Mouse (Mus musculus): ENCODE data around the gene Fam89b. TPM values are rescaled to one million over a fixed set of nuclear protein-coding genes. Genes with fewer than 3 reads are reported as not detected.

Fam89b gene
- polyA plus RNA-seq, 1 experiment from 2014 or later, result 98.4 TPM

DNA sequence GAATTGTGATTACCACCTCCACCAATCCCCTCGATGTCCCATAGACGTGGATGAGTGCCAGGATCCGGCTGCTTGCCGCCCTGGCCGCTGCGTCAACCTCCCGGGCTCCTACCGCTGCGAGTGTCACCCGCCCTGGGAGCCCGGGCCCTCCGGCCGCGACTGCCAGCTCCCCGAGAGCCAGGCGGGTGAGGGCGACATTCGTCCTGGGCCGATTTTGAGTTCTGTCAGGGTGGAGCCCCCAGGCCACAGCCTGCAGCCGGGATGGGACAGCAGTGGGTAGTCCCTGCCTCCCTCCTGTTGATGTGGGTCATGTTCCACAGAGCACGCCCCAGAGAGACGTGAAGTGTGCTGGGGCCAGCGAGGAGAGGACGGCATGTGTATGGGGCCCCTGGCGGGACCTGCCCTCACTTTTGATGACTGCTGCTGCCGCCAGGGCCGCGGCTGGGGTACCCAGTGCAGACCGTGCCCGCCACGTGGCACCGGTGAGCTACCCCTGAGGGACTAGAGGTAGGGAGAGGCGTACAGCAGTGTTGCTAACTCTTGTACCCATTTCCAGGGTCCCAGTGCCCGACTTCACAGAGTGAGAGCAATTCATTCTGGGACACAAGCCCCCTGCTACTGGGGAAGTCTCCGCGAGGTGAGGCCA, 27.7 kb upstream of the Fam89b start:
- WGBS, result 25% methylated on average over 36 of the region's 36 CpGs
- H3K9me3 ChIP-seq (ENCODE audit: control insufficient read depth, low read depth, low read length), result no peaks in the 10 kb centered on the region
- 0 out of 2 replicates have a peak overlapping the region, but pooled peaks have one; percentile 13 for H3K4me2 ChIP-seq (replicated peaks; ENCODE audit: low read depth, low read length)
- 0 out of 2 replicates have a peak, but pooled peaks cover 10% of the 10 kb centered on the region for H3K27me3 ChIP-seq (ENCODE audit: control insufficient read depth, insufficient read depth, low read length)
- no peak for ATAC-seq (ENCODE audit: insufficient number of reproducible peaks, insufficient read depth, low FRiP score, low read depth)
- H3K36me3 ChIP-seq (ENCODE audit: control insufficient read depth, insufficient read depth, low read length), result peaks cover 44% of the 10 kb centered on the region
- H3K9ac ChIP-seq (replicated peaks; ENCODE audit: low read depth, low read length), result no peak overlapping the region; the same call in 1 of the 2 replicates
- 0 out of 2 replicates have a peak overlapping the region, but pooled peaks have one; percentile 1 for H3K4me3 ChIP-seq (ENCODE audit: low read depth, low read length)
- H3K27ac ChIP-seq (ENCODE audit: low read length), result no peak overlapping the region
- H3K4me1 ChIP-seq (ENCODE audit: control insufficient read depth, insufficient read depth, low read length), result 0 out of 2 replicates have a peak, but pooled peaks cover 9% of the 10 kb centered on the region

DNA sequence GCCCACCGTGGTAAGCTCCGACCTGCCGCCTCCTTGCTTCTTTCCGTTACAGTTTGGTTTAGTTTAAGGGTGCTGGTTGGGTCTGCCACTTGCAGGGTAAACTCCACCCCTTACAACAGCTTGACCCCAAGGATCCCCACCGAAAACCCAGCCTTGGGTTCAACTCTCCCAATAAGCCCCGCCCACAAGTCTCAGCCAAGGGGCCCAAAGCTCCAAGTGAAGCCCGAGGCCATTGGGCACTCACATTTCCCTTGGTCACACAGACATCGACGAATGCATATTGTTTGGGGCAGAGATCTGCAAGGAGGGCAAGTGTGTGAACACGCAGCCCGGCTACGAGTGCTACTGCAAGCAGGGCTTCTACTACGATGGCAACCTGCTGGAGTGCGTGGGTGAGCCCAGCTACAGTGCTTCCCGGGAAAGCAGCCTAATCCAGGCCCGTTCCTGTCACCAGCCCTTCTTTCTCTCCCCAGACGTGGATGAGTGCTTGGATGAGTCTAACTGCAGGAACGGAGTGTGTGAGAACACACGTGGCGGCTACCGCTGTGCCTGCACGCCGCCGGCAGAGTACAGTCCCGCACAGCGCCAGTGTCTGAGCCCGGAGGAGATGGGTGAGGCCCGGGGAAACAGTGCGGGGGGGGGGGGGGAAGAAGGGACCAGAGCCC, 27.0 kb upstream of the Fam89b start:
- peaks cover 40% of the 10 kb centered on the region for H3K36me3 ChIP-seq (ENCODE audit: control insufficient read depth, insufficient read depth, low read length)
- H3K9ac ChIP-seq (replicated peaks; ENCODE audit: low read depth, low read length), result no peak overlapping the region; the same call in 1 of the 2 replicates
- H3K4me1 ChIP-seq (ENCODE audit: control insufficient read depth, insufficient read depth, low read length), result 0 out of 2 replicates have a peak, but pooled peaks cover 11% of the 10 kb centered on the region
- 17% methylated on average over 29 of the region's 29 CpGs for WGBS
- H3K9me3 ChIP-seq (ENCODE audit: control insufficient read depth, low read depth, low read length), result no peaks in the 10 kb centered on the region
- ATAC-seq (ENCODE audit: insufficient number of reproducible peaks, insufficient read depth, low FRiP score, low read depth), result no peak; the same call in 1 of the 2 replicates
- 0 out of 2 replicates have a peak overlapping the region, but pooled peaks have one; percentile 13 for H3K4me2 ChIP-seq (replicated peaks; ENCODE audit: low read depth, low read length)
- H3K4me3 ChIP-seq (ENCODE audit: low read depth, low read length), result 0 out of 2 replicates have a peak overlapping the region, but pooled peaks have one; percentile 1
- no peak overlapping the region for H3K27ac ChIP-seq (ENCODE audit: low read length)
- H3K27me3 ChIP-seq (ENCODE audit: control insufficient read depth, insufficient read depth, low read length), result 0 out of 2 replicates have a peak, but pooled peaks cover 10% of the 10 kb centered on the region

DNA sequence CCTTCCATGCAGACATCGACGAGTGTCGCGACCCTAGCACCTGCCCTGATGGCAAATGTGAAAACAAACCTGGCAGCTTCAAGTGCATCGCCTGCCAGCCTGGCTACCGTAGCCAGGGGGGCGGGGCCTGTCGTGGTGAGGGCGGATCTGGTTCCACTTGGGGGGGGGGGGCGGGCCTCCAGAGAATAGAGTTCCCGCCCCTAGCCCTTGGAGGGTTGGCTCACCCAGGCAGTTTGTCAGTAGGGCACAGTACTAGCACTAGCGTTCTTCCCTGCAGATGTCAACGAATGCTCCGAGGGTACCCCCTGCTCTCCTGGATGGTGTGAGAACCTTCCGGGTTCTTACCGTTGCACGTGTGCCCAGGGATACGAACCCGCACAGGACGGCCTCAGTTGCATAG, 22.3 kb upstream of the Fam89b start:
- no peak overlapping the region for H3K4me2 ChIP-seq (replicated peaks; ENCODE audit: low read depth, low read length)
- H3K9me3 ChIP-seq (ENCODE audit: control insufficient read depth, low read depth, low read length), result no peaks in the 10 kb centered on the region
- H3K27me3 ChIP-seq (ENCODE audit: control insufficient read depth, insufficient read depth, low read length), result no peaks in the 10 kb centered on the region
- H3K36me3 ChIP-seq (ENCODE audit: control insufficient read depth, insufficient read depth, low read length), result no peaks in the 10 kb centered on the region
- H3K9ac ChIP-seq (replicated peaks; ENCODE audit: low read depth, low read length), result no peak overlapping the region
- WGBS, result 19% methylated on average over 20 of the region's 20 CpGs
- 0 out of 2 replicates have a peak, but pooled peaks cover 5% of the 10 kb centered on the region for H3K4me1 ChIP-seq (ENCODE audit: control insufficient read depth, insufficient read depth, low read length)
- no peak overlapping the region for H3K27ac ChIP-seq (ENCODE audit: low read length)
- no peak overlapping the region for H3K4me3 ChIP-seq (ENCODE audit: low read depth, low read length)
- ATAC-seq (ENCODE audit: insufficient number of reproducible peaks, insufficient read depth, low FRiP score, low read depth), result no peak

DNA sequence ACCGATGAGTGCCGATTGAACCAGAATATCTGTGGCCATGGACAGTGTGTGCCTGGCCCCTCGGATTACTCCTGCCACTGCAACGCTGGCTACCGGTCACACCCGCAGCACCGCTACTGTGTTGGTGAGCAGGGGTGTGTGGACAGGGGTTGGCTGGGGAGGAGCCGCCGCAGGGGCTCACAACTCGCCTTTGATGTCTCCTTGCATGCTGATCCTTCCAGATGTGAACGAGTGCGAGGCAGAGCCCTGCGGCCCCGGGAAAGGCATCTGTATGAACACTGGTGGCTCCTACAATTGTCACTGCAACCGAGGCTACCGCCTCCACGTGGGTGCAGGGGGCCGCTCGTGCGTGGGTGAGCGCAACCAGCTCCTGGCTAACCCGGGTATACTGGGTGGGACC, 21.5 kb upstream of the Fam89b start:
- no peaks in the 10 kb centered on the region for H3K9me3 ChIP-seq (ENCODE audit: control insufficient read depth, low read depth, low read length)
- H3K36me3 ChIP-seq (ENCODE audit: control insufficient read depth, insufficient read depth, low read length), result no peaks in the 10 kb centered on the region
- H3K27ac ChIP-seq (ENCODE audit: low read length), result no peak overlapping the region
- H3K27me3 ChIP-seq (ENCODE audit: control insufficient read depth, insufficient read depth, low read length), result no peaks in the 10 kb centered on the region
- H3K4me1 ChIP-seq (ENCODE audit: control insufficient read depth, insufficient read depth, low read length), result peaks cover 8% of the 10 kb centered on the region
- no peak overlapping the region for H3K4me2 ChIP-seq (replicated peaks; ENCODE audit: low read depth, low read length)
- 24% methylated on average over 22 of the region's 22 CpGs for WGBS
- no peak overlapping the region for H3K9ac ChIP-seq (replicated peaks; ENCODE audit: low read depth, low read length)
- no peak overlapping the region for H3K4me3 ChIP-seq (ENCODE audit: low read depth, low read length)
- no peak for ATAC-seq (ENCODE audit: insufficient number of reproducible peaks, insufficient read depth, low FRiP score, low read depth)

DNA sequence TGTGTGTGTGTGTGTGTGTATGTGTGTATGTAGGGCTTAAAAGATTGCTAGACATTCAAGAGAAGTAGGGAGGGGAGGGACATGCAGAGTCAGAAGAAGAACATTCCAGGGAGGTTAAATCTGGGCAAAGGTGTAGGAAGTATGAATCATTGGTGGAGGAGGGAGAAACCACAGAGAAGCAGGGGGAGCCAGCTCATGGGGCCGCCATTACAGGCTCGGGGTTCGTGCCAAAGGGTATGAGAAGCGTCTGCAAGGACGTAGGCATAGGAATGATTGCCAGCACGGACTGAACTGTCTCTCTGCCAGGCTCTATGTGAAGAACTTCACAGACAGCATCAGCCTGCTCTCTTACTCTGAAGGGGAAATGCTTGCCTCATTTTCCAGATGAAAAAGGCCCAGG, 20.0 kb upstream of the Fam89b start:
- no peaks in the 10 kb centered on the region for H3K27me3 ChIP-seq (ENCODE audit: control insufficient read depth, insufficient read depth, low read length)
- no peaks in the 10 kb centered on the region for H3K9me3 ChIP-seq (ENCODE audit: control insufficient read depth, low read depth, low read length)
- no peak for ATAC-seq (ENCODE audit: insufficient number of reproducible peaks, insufficient read depth, low FRiP score, low read depth)
- H3K36me3 ChIP-seq (ENCODE audit: control insufficient read depth, insufficient read depth, low read length), result no peaks in the 10 kb centered on the region
- no peak overlapping the region for H3K27ac ChIP-seq (ENCODE audit: low read length)
- WGBS, result 81% methylated on average over 6 of the region's 6 CpGs
- no peak overlapping the region for H3K4me3 ChIP-seq (ENCODE audit: low read depth, low read length)
- H3K4me2 ChIP-seq (replicated peaks; ENCODE audit: low read depth, low read length), result no peak overlapping the region
- peaks cover 15% of the 10 kb centered on the region for H3K4me1 ChIP-seq (ENCODE audit: control insufficient read depth, insufficient read depth, low read length)
- H3K9ac ChIP-seq (replicated peaks; ENCODE audit: low read depth, low read length), result no peak overlapping the region

DNA sequence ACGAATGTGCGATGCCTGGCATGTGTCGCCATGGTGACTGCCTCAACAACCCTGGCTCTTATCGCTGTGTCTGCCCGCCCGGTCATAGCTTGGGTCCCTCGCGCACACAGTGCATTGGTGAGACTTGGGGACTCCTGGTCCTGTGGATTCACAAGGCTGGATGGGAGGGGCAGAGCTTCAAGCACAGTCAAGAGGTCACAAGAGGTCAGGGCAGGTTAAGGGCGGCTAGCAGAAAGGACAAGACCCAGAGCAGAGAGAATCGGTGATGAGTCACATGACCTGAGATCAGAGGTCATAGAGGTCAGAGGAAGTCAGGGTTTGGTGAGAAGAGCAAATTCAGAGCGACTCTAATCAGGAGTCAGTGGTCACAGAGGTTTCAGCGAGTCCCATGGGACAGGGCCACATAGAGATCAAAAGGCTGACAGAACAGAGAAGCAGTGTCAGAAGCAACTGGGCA, 17.5 kb upstream of the Fam89b start:
- Histone ChIP-seq H3K27ac (ENCODE audit: low read length) (no peak overlapping the region), H3K4me2 (replicated peaks; ENCODE audit: low read depth, low read length) (no peak overlapping the region), H3K9ac (replicated peaks; ENCODE audit: low read depth, low read length) (no peak overlapping the region), H3K27me3 (ENCODE audit: control insufficient read depth, insufficient read depth, low read length) (no peaks in the 10 kb centered on the region), H3K4me3 (ENCODE audit: low read depth, low read length) (no peak overlapping the region), H3K9me3 (ENCODE audit: control insufficient read depth, low read depth, low read length) (no peaks in the 10 kb centered on the region), H3K36me3 (ENCODE audit: control insufficient read depth, insufficient read depth, low read length) (no peaks in the 10 kb centered on the region), H3K4me1 (ENCODE audit: control insufficient read depth, insufficient read depth, low read length) (peaks cover 26% of the 10 kb centered on the region)
- no peak for ATAC-seq (ENCODE audit: insufficient number of reproducible peaks, insufficient read depth, low FRiP score, low read depth)
- 40% methylated on average over 12 of the region's 12 CpGs for WGBS

DNA sequence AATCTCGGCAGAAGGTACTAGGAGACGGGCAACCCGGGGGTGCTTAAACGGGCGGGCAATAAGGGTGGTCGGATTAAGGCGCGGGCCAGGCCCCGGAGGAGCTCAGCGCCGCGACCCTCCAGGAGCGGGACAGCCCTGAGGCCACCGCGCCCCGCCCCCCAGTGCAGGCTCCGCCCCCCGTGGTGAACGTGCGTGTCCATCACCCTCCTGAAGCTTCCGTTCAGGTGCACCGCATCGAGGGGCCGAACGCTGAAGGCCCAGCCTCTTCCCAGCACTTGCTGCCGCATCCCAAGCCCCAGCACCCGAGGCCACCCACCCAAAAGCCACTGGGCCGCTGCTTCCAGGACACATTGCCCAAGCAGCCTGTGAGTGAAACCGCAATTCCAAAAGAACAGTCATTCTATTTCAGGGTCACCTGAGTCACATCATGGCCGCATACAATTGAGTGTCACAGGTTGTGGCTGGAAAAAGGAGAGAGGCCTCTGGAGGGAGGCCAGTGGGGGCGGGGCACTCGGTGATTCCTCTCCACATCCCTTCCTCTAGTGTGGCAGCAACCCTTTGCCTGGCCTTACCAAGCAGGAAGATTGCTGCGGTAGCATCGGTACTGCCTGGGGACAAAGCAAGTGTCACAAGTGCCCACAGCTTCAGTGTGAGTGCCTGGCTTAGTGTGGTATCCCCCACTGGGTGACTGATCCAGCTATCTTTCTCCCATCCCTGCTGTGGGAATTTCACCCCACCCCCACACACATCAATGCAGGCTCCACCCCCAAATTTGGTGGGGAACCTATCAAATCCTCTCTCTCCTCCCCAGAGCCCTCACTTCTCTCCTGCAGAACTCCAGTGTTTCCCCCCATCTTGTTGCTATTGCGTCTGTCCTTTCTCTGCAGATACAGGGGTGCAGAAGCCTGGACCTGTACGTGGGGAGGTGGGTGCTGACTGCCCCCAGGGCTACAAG, 16.6 kb upstream of the Fam89b start:
- H3K4me1 ChIP-seq (ENCODE audit: control insufficient read depth, insufficient read depth, low read length), result peaks cover 31% of the 10 kb centered on the region

DNA sequence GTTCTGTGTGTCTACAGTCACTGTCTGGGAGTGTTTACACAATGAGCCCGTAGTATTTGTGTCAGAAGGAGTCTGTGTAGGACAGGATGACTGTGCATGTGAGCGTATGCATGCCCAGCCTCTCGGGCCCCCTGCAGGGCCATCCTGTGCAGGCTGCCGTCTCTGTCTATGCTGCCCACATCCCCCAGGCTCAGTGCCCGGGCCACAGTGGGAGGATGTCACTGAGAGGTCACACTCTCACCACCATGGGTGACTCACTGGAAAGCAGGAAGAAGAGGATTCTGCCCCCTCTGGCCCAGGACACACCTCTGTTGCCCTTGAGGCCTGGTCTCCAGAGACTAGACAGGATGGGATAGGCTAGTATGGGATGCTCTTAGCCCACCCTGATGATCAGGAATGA, 14.1 kb upstream of the Fam89b start:
- H3K4me3 ChIP-seq (ENCODE audit: low read depth, low read length), result no peak overlapping the region
- no peak overlapping the region for H3K9ac ChIP-seq (replicated peaks; ENCODE audit: low read depth, low read length)
- no peaks in the 10 kb centered on the region for H3K27me3 ChIP-seq (ENCODE audit: control insufficient read depth, insufficient read depth, low read length)
- ATAC-seq (ENCODE audit: insufficient number of reproducible peaks, insufficient read depth, low FRiP score, low read depth), result no peak
- peaks cover 36% of the 10 kb centered on the region for H3K4me1 ChIP-seq (ENCODE audit: control insufficient read depth, insufficient read depth, low read length)
- H3K27ac ChIP-seq (ENCODE audit: low read length), result no peak overlapping the region
- no peaks in the 10 kb centered on the region for H3K36me3 ChIP-seq (ENCODE audit: control insufficient read depth, insufficient read depth, low read length)
- H3K4me2 ChIP-seq (replicated peaks; ENCODE audit: low read depth, low read length), result peak overlapping the region; percentile 98; the same call in 1 of the 2 replicates
- WGBS, result 48% methylated on average over 5 of the region's 5 CpGs
- H3K9me3 ChIP-seq (ENCODE audit: control insufficient read depth, low read depth, low read length), result no peaks in the 10 kb centered on the region

More for the DNA sequence above, 16.6 kb upstream of the Fam89b start:
- H3K4me2 ChIP-seq (replicated peaks; ENCODE audit: low read depth, low read length), result peak overlapping the region; percentile 39
- WGBS, result 9% methylated on average over 36 of the region's 36 CpGs
- no peaks in the 10 kb centered on the region for H3K36me3 ChIP-seq (ENCODE audit: control insufficient read depth, insufficient read depth, low read length)
- H3K27ac ChIP-seq (ENCODE audit: low read length), result no peak overlapping the region
- no peaks in the 10 kb centered on the region for H3K27me3 ChIP-seq (ENCODE audit: control insufficient read depth, insufficient read depth, low read length)
- ATAC-seq (ENCODE audit: insufficient number of reproducible peaks, insufficient read depth, low FRiP score, low read depth), result no peak
- H3K9ac ChIP-seq (replicated peaks; ENCODE audit: low read depth, low read length), result no peak overlapping the region; the same call in 1 of the 2 replicates
- H3K9me3 ChIP-seq (ENCODE audit: control insufficient read depth, low read depth, low read length), result no peaks in the 10 kb centered on the region
- H3K4me3 ChIP-seq (ENCODE audit: low read depth, low read length), result peak overlapping the region; percentile 17; the same call in 1 of the 2 replicates

All from stomach, embryonic 14.5 days (tissue).